Mouse (Mus musculus): ENCODE results near the gene Gatad2b. TPM values are rescaled to one million over a fixed set of nuclear protein-coding genes. Genes with fewer than 3 reads are reported as not detected.

Gatad2b gene
- total RNA-seq, 1 experiment from 2014 or later = 39.8 TPM

GRCm38 (mm10) chr3:90406414-90406813 lies 113.4 kb downstream of the Gatad2b start:
- no peak for ATAC-seq (replicated peaks; ENCODE audit: low read depth, poor library complexity, severe bottlenecking)

- peak; percentile 63 for ATAC-seq (replicated peaks; ENCODE audit: low read depth, poor library complexity, severe bottlenecking)
Measured at GRCm38 (mm10) chr3:90408721-90409120, 115.7 kb downstream of the Gatad2b start.

- ATAC-seq (replicated peaks; ENCODE audit: low read depth, poor library complexity, severe bottlenecking) = peak; percentile 76
Measured at GRCm38 (mm10) chr3:90412312-90413010, 119.5 kb downstream of the Gatad2b start.

- ATAC-seq (replicated peaks; ENCODE audit: low read depth, poor library complexity, severe bottlenecking) = no peak
Measured at GRCm38 (mm10) chr3:90413011-90413396, 120.0 kb downstream of the Gatad2b start.

Other genes with a start within 250 kb of the Gatad2b start
- 28.8 and 34.0 TPM in 2 replicates for gene 4933434E20Rik, start 241.5 kb upstream of the Gatad2b start, total RNA-seq (2017)
- gene Ubap2l, start 240.6 kb upstream of the Gatad2b start, total RNA-seq (2017) = 180 and 186 TPM in 2 replicates
- 718 and 782 TPM in 2 replicates for gene Tpm3, start 220.5 kb upstream of the Gatad2b start, total RNA-seq (2017)
- 0.27 and 0.39 TPM in 2 replicates for gene Nup210l, start 189.0 kb upstream of the Gatad2b start, total RNA-seq (2017)
- 4,490 and 5,667 TPM in 2 replicates for gene Rps27, start 79.5 kb upstream of the Gatad2b start, total RNA-seq (2017)
- 0.23 and 1.4 TPM in 2 replicates for gene Rab13, start 79.5 kb upstream of the Gatad2b start, total RNA-seq (2017)
- gene Jtb, start 61.6 kb upstream of the Gatad2b start, total RNA-seq (2017) = 51.4 and 52.9 TPM in 2 replicates
- gene Creb3l4, start 49.7 kb upstream of the Gatad2b start, total RNA-seq (2017) = not detected in 2 replicates
- 35.0 and 42.1 TPM in 2 replicates for gene Slc39a1, start 45.0 kb upstream of the Gatad2b start, total RNA-seq (2017)
- gene Crtc2, start 39.0 kb upstream of the Gatad2b start, total RNA-seq (2017) = 13.4 and 16.5 TPM in 2 replicates
- gene Dennd4b, start 28.0 kb upstream of the Gatad2b start, total RNA-seq (2017) = 9.7 and 14.9 TPM in 2 replicates
- gene Slc27a3, start 96.8 kb downstream of the Gatad2b start, total RNA-seq (2017) = 1.1 and 1.2 TPM in 2 replicates
- gene Ints3, start 140.4 kb downstream of the Gatad2b start, total RNA-seq (2017) = 19.2 and 21.7 TPM in 2 replicates
- gene Npr1, start 172.7 kb downstream of the Gatad2b start, total RNA-seq (2017) = not detected in 2 replicates
- 200 and 222 TPM in 2 replicates for gene Ilf2, start 182.9 kb downstream of the Gatad2b start, total RNA-seq (2017)
- gene Snapin, start 197.9 kb downstream of the Gatad2b start, total RNA-seq (2017) = 37.3 and 43.3 TPM in 2 replicates
- gene Chtop, start 216.3 kb downstream of the Gatad2b start, total RNA-seq (2017) = 88.3 and 113 TPM in 2 replicates
- 68.0 and 72.4 TPM in 2 replicates for gene S100a1, start 221.2 kb downstream of the Gatad2b start, total RNA-seq (2017)
- 45.3 and 46.6 TPM in 2 replicates for gene S100a13, start 221.3 kb downstream of the Gatad2b start, total RNA-seq (2017)
- not detected in 2 replicates for gene S100a14, start 233.7 kb downstream of the Gatad2b start, total RNA-seq (2017)
- not detected in 2 replicates for gene S100a16, start 244.1 kb downstream of the Gatad2b start, total RNA-seq (2017)

All from common myeloid progenitor, adult 5-6 weeks (primary cell).